Mouse (Mus musculus) spleen, postnatal 36 days (tissue): ENCODE measurements around the gene Zfp583.

Experiments used
- DNase-seq, 2 experiments: peaks; one replicate each; pipeline ENCODE4 v3.0.0; 2022; ENCODE audit warnings: low spot score in 2 of 2, mixed read lengths in 1 of 2

Gene Zfp583

DNA sequence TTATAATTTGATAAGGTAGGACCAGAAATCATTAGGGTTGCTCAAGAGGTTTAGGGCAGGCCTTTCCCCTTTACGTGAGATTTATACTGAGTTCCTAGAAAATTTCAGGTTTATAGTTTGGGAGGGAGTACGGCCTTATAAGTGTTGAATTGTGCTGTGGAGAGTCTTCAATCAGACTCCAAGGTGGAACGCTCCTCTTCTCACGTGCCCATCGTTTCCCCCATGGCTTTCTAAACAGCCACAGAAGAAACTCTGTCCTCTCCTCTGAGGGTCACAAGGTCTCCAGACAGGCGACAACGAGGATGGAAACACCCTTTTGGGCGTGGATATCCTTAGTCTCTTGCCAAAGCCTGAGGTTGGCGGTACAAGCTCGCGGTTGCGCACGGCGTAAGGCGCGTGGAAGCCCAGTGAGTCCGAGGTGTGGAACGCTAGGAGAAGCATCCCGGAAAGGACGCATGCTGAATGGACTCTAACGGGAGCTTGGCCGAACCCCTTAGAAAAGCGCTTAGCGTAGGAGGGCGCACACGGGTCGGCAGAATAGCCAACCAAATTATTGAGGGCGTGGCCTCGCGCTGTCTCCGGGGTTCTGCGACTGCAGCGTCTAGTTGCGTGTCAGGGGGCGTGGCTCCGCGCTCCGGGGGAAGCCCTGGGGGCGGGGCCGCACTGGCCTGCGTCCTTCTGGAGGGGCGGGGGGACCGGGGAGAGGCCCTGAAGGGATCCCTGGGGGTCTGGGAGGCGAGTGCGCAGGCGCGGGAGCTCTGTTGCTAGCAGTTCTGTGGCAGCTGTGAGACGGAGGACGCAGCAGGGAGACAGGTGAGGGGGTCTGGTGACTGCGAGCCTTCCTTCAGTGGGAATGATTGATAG is 45.0 kb downstream of the Zfp583 start, which contains the start of gene Zfp667:
TSS of gene Zfp667 (plus strand) at position 738 of the 864 bp plus-strand sequence.
- peak; percentile 98 for DNase-seq

DNA sequence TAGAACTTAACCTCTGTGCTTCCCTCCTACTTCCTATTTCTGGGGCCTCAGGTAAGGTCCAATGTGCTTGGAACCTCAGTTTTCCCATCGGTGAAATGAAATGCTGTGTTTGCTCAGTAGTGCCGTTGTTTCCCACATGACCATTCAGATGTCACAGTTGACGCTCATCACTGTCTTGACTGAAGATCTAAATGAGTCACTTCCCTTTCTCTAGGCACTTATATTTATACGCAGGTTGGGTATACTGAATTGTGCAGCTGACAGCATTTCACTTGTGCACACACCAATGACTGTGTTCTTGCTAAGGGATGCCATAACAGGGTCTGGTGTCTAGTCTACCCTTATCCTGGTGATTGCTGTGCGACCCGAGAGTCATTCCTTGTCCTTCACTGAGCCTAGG is 45.7 kb downstream of the Zfp583 start:
- no peak for DNase-seq

DNA sequence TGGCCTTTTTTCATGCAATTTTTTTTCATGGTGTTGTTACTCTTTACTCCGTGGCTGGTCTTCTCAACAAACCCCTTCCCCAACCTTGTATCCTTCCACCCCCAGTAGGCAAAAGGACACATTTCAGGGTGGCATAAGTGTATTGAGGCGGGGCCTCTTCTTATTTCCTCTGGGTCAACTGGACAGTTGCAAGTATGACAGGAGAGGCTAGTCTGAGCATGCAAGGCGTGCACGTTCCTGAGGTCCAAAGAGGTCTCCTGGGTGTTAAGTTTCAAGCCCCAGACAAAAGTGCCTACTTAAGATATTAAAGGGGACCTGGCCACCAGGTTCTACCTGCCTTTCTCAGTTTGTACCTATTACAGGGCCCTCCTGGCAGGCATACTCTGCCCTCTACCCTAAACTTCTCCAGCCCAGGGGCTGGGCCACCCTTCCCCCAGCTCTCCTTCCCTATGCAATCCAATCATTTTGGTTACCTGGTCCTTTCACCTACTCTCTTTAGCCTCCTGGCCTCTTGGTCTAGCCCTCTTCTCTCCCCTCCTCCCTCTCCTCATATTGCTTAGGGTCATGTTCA is 46.6 kb downstream of the Zfp583 start:
- DNase-seq = no peak

DNA sequence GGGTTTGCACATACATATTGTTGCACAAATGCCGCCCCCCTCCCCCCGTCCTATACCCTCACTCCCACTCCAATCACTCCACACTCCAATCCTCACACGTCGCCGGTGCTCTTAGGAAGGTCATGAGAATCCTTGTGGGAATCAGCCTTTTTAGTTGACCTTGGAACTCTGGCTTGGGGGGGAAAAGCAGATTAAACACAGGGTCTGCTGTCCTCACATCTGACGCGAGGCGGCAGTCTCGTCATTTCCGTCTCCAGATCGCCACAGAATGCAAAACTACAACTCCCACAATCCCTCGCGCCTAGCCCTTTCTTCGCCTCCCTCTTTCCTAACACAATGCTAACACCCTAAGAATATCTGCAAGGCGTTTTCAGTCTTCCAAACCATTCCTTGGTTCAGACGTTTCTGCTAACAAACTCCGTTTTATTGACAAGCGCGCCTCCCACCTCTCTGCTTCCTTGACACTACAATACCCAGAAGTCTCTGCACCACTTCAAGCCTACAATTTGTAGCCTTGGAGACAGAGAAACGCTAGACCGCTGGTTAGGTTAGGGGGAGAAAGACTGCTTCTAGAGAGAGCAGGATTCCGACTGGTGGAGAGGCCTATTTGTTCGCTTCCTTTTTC is 47.5 kb downstream of the Zfp583 start:
- peak; percentile 70 to 72 for DNase-seq

DNA sequence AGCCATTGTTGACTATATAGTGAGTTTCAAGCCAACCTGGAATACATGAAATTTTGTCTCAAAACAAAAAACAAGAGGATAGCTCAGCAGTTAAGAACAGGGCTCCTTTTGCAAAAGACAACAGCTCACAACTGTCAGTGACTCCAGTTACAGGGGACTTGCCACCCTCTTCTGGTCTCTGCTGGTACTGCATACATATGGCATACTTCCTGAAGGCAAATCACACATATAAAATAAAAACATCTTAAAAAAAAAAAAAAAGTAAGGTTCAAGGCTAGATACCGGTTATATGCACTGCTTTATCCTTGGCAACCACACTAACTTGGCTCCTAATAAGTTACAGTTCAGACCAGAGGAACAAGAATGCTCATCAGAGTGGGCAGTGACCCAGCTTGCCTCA is 48.3 kb downstream of the Zfp583 start:
- peak; percentile 69 to 76 for DNase-seq

DNA sequence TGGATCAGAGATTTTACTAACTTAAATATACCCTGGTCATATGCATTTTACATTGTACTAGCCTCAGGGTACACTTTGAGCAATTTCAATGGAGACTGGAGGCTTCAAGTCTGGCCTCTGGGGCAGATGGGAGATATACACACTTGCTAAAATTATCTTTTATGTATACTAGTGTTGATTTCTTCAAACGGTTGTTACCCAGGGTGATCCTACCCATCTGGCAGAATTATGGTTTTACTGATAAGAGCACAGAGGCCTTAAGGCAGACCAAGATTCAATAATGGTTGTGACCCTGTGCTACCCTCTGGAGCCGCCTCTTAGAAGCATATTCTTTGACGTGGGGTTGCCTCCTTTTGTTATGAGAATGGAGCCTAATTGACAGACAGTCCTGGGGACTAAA is 53.2 kb downstream of the Zfp583 start:
- DNase-seq = no peak

DNA sequence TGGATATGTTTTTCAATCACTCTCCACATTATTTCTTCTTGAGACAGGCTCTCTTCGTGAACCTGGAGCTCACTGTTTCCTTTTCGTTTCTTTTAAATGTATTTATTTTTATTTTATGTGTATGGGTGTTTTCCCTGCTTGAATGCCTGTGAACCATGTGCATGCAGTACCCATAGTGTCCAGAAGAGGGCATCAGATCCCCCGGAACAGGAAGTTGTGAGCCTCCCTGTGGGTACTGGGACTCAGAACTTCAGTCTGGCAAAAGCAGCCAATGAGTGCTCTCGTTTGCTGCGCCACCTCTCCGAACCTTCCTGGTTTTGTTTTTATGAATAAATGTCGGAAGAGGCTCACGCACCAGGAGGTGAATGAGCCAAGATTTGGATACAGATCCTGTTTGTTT is 65.4 kb downstream of the Zfp583 start:
- DNase-seq = no peak
